Mouse (Mus musculus) embryonic facial prominence, embryonic 11.5 days (tissue): ENCODE measurements around the gene Lmnb2. TPM values are rescaled to one million over a fixed set of nuclear protein-coding genes. Genes with fewer than 3 reads are reported as not detected.

ENCODE experiments used
- ATAC-seq: fragments of 200-750 bp; cut with Nextera tagmentation; replicated peaks from 2 replicates; pipeline ENCODE4 v1.8.0; 2017; ENCODE audit warnings: low read depth; ENCODE audit not compliant: insufficient number of reproducible peaks, low FRiP score, low TSS enrichment
- DNase-seq: peaks from one replicate; pipeline ENCODE4 v3.0.0-alpha.2; 2015; ENCODE audit warnings: low spot score
- H3K27ac ChIP-seq: fragments of 300-500 bp; sonication (generic); replicated peaks from 2 replicates; pipeline ENCODE4 v1.5.1; 2014; ENCODE audit warnings: mild to moderate bottlenecking, low read depth, low read length, control low read depth
- H3K27me3 ChIP-seq: fragments of 300-500 bp; sonication (generic); 2 replicates; pipeline ENCODE4 v1.6.1; 2014; ENCODE audit warnings: mild to moderate bottlenecking, low read length, moderate library complexity, mixed read lengths; ENCODE audit not compliant: control insufficient read depth, insufficient read depth
- H3K36me3 ChIP-seq: fragments of 300-500 bp; sonication (generic); replicated peaks from 2 replicates; pipeline ENCODE4 v1.6.1; 2014; ENCODE audit warnings: low read depth, mild to moderate bottlenecking, low read length, moderate library complexity, mixed read lengths; ENCODE audit not compliant: control insufficient read depth, insufficient read depth
- H3K4me1 ChIP-seq: fragments of 300-500 bp; sonication (generic); 2 replicates; pipeline ENCODE4 v1.6.1; 2014; ENCODE audit warnings: low read length, mixed read lengths; ENCODE audit not compliant: control insufficient read depth, insufficient read depth
- H3K4me2 ChIP-seq: fragments of 300-500 bp; sonication (generic); 2 replicates; pipeline ENCODE4 v1.6.1; 2014; ENCODE audit warnings: low read depth, mild to moderate bottlenecking, control low read depth, low read length, moderate library complexity
- H3K4me3 ChIP-seq: fragments of 300-500 bp; sonication (generic); 2 replicates; pipeline ENCODE4 v1.5.1; 2014; ENCODE audit warnings: low read depth, low read length, control low read depth
- H3K9ac ChIP-seq: fragments of 300-500 bp; sonication (generic); replicated peaks from 2 replicates; pipeline ENCODE4 v1.6.1; 2014; ENCODE audit warnings: mild to moderate bottlenecking, control low read depth, low read length
- H3K9me3 ChIP-seq: fragments of 300-500 bp; sonication (generic); replicated peaks from 2 replicates; pipeline ENCODE4 v1.6.1; 2016; ENCODE audit warnings: mild to moderate bottlenecking, low read length, inconsistent platforms, mixed read lengths; ENCODE audit not compliant: control insufficient read depth
- WGBS: fragments of 180-500 bp; shearing (Covaris S2); extraction: QIAGEN DNeasy Blood & Tissue Kit; methylation state at CpG from one replicate; pipeline ENCODE4 v1.1.7; 2014; 5-methylcytosine and 5-hydroxymethylcytosine counted together
- polyA plus RNA-seq: library from polyadenylated mRNA; unstranded; fragments of >200 nt; fragmentation: Nextera tagmentation; extraction: Ambion mirVana; gene quantifications from 2 replicates; pipeline ENCODE4 v1.2.1, GENCODE M21; 2014

The Lmnb2 gene
- polyA plus RNA-seq, 1 experiment from 2014 or later, result 18.4 TPM

GRCm38 (mm10) chr10:80951761-80952390 lies 33.8 kb upstream of the Lmnb2 start:
- no peaks in the 10 kb centered on the region; the same call in 1 of the 2 replicates for H3K4me1 ChIP-seq
- no peak for ATAC-seq
- 76% methylated on average over 10 of the region's 10 CpGs for WGBS

GRCm38 (mm10) chr10:80950314-80950713 lies 32.3 kb upstream of the Lmnb2 start:
- Histone ChIP-seq H3K9ac (no peak overlapping the region), H3K9me3 (no peaks in the 10 kb centered on the region), H3K4me2 (no peak overlapping the region), H3K4me3 (no peak overlapping the region), H3K27ac (no peak overlapping the region), H3K4me1 (no peaks in the 10 kb centered on the region; the same call in 1 of the 2 replicates), H3K36me3 (no peaks in the 10 kb centered on the region), H3K27me3 (no peaks in the 10 kb centered on the region)
- no peak for ATAC-seq
- DNase-seq, result no peak
- 24% methylated on average over 5 of the region's 5 CpGs for WGBS

More at GRCm38 (mm10) chr10:80951761-80952390, 33.8 kb upstream of the Lmnb2 start:
- Histone ChIP-seq H3K27ac (no peak overlapping the region), H3K4me3 (no peak overlapping the region), H3K36me3 (no peaks in the 10 kb centered on the region), H3K27me3 (no peaks in the 10 kb centered on the region), H3K9me3 (no peaks in the 10 kb centered on the region), H3K9ac (no peak overlapping the region), H3K4me2 (no peak overlapping the region)
- DNase-seq, result no peak

DNA sequence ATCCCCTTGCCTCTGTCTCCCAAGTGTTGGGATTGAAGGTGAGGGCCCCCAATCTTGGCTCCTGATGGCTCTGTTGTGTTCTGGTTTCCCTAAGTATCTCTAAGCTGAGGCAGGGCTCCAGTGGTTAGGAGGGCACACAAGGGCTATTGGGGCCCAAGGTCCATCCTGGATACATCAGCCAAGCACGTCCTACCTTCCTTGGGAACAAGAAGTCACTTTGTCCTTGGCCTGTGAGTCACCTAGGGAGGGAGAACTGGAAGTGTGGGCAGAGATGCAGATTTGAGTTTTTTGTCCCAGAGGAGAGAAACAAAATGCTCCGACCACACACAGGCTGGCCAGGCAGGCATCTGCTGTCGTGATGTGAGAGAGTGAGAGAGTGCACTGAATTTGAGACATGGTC lies 31.0 kb upstream of the Lmnb2 start:
- Histone ChIP-seq H3K36me3 (no peaks in the 10 kb centered on the region), H3K4me1 (no peaks in the 10 kb centered on the region; the same call in 1 of the 2 replicates), H3K9me3 (no peaks in the 10 kb centered on the region), H3K4me2 (no peak overlapping the region), H3K4me3 (no peak overlapping the region), H3K9ac (no peak overlapping the region), H3K27me3 (no peaks in the 10 kb centered on the region), H3K27ac (no peak overlapping the region)
- WGBS, result 68% methylated on average over 3 of the region's 3 CpGs
- no peak for ATAC-seq
- no peak for DNase-seq

DNA sequence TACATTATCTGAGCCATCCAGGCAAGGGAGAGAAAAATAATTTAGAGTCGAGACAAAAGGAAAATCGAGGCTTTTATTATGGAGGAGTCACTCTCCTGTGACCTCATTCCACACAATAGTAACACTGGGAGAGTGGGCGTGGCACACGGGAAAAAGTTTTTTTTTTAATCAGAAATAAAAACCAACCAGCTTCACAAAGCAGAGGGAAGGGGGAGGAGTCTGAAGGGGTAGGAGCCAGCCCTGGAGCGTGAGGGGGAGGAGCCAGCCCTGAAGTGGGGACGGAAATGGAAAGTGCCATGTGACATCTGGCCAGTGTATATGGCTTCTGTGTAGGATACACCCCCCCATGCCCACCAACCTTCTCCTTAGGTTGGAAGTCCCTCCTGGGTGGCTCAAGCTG lies 30.5 kb upstream of the Lmnb2 start:
- no peak overlapping the region for H3K27ac ChIP-seq
- DNase-seq (peak; percentile 47), ATAC-seq (no peak)
- H3K4me3 ChIP-seq, result no peak overlapping the region
- H3K9me3 ChIP-seq, result no peaks in the 10 kb centered on the region
- H3K9ac ChIP-seq, result no peak overlapping the region
- 23% methylated on average over 6 of the region's 6 CpGs for WGBS
- H3K27me3 ChIP-seq, result no peaks in the 10 kb centered on the region
- H3K36me3 ChIP-seq, result no peaks in the 10 kb centered on the region
- H3K4me2 ChIP-seq, result no peak overlapping the region
- no peaks in the 10 kb centered on the region; the same call in 1 of the 2 replicates for H3K4me1 ChIP-seq

- no peaks in the 10 kb centered on the region for H3K36me3 ChIP-seq
- H3K9me3 ChIP-seq, result no peaks in the 10 kb centered on the region
- H3K4me3 ChIP-seq, result no peak overlapping the region
- ATAC-seq (no peak), DNase-seq (no peak)
- H3K4me1 ChIP-seq, result no peaks in the 10 kb centered on the region; the same call in 1 of the 2 replicates
- no peak overlapping the region for H3K4me2 ChIP-seq
- H3K9ac ChIP-seq, result no peak overlapping the region
- WGBS, result 61% methylated on average over 2 of the region's 2 CpGs
- H3K27me3 ChIP-seq, result no peaks in the 10 kb centered on the region
- no peak overlapping the region for H3K27ac ChIP-seq
These were observed 29.8 kb upstream of the Lmnb2 start for GRCm38 (mm10) chr10:80947802-80948201.

- no peak for ATAC-seq
- no peaks in the 10 kb centered on the region for H3K9me3 ChIP-seq
- no peak overlapping the region for H3K4me2 ChIP-seq
- no peak overlapping the region for H3K4me3 ChIP-seq
- H3K27ac ChIP-seq, result no peak overlapping the region
- no peaks in the 10 kb centered on the region; the same call in 1 of the 2 replicates for H3K4me1 ChIP-seq
- H3K27me3 ChIP-seq, result no peaks in the 10 kb centered on the region
- no peaks in the 10 kb centered on the region for H3K36me3 ChIP-seq
- H3K9ac ChIP-seq, result no peak overlapping the region
- no peak for DNase-seq
- WGBS, result 65% methylated on average over 14 of the region's 14 CpGs
These were observed 28.8 kb upstream of the Lmnb2 start for GRCm38 (mm10) chr10:80946684-80947437.

- H3K4me2 ChIP-seq, result no peak overlapping the region
- no peak overlapping the region for H3K4me3 ChIP-seq
- H3K27ac ChIP-seq, result no peak overlapping the region
- no peak for ATAC-seq
- H3K36me3 ChIP-seq, result no peaks in the 10 kb centered on the region
- H3K4me1 ChIP-seq, result peaks cover 5% of the 10 kb centered on the region; the same call in 1 of the 2 replicates
- no peaks in the 10 kb centered on the region for H3K27me3 ChIP-seq
- no peak for DNase-seq
- no peak overlapping the region for H3K9ac ChIP-seq
- no peaks in the 10 kb centered on the region for H3K9me3 ChIP-seq
- WGBS, result 84% methylated on average over 5 of the region's 5 CpGs
These were observed 26.2 kb upstream of the Lmnb2 start for GRCm38 (mm10) chr10:80944231-80944630.

- no peak for ATAC-seq
- no peak overlapping the region for H3K27ac ChIP-seq
- no peaks in the 10 kb centered on the region for H3K27me3 ChIP-seq
- no peak overlapping the region for H3K4me2 ChIP-seq
- H3K9ac ChIP-seq, result no peak overlapping the region
- no peak overlapping the region for H3K4me3 ChIP-seq
- H3K36me3 ChIP-seq, result no peaks in the 10 kb centered on the region
- H3K9me3 ChIP-seq, result no peaks in the 10 kb centered on the region
- peaks cover 8% of the 10 kb centered on the region; the same call in 1 of the 2 replicates for H3K4me1 ChIP-seq
- DNase-seq, result no peak
- 89% methylated on average over 9 of the region's 9 CpGs for WGBS
These were observed 25.7 kb upstream of the Lmnb2 start for GRCm38 (mm10) chr10:80943701-80944100.
